Mouse (Mus musculus): ENCODE measurements around the gene Secisbp2. TPM values are rescaled to one million over a fixed set of nuclear protein-coding genes. Genes with fewer than 3 reads are reported as not detected.
A peak's percentile ranks its signal among the peaks of the same experiment; 100 is the strongest.

Secisbp2 gene
- total RNA-seq, 2 experiments from 2014 or later = 22.3 to 23.0 TPM

GRCm38 (mm10) chr13:51685290-51685966 lies 33.9 kb downstream of the Secisbp2 start:
- no peak for DNase-seq

- no peak for DNase-seq
Measured at GRCm38 (mm10) chr13:51686966-51687365, 35.5 kb downstream of the Secisbp2 start.

GRCm38 (mm10) chr13:51688688-51689087 lies 37.2 kb downstream of the Secisbp2 start:
- no peak for DNase-seq

GRCm38 (mm10) chr13:51696481-51696880 lies 45.0 kb downstream of the Secisbp2 start:
- no peak for DNase-seq

- peak; percentile 17 for DNase-seq
Measured at GRCm38 (mm10) chr13:51697455-51697854, 46.0 kb downstream of the Secisbp2 start.

DNA sequence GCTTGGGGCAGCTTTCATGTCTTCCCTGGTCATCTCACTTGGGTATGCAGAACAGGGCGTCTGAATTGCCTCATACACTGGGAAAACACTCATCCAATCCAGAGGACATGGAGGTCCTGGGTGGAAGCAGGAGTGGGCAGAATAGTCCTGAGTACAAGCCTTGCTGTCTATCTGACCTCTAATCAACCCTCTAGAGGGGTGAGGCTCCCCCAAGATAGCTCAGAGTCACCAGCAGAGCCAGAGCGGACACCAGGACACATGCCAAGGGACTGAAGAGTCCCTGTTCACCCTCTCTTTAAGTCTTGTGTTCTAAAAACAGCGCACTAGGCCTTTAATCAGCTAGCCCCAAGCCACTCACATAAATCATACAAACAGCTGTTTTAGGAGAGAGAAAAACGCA lies 46.4 kb downstream of the Secisbp2 start:
- DNase-seq = no peak

GRCm38 (mm10) chr13:51698318-51698717 lies 46.8 kb downstream of the Secisbp2 start:
- DNase-seq = no peak

- no peak for DNase-seq
Measured at GRCm38 (mm10) chr13:51703893-51704292, 52.4 kb downstream of the Secisbp2 start.

- DNase-seq = no peak
Measured at GRCm38 (mm10) chr13:51705882-51706854, 54.7 kb downstream of the Secisbp2 start.

- DNase-seq = no peak
Measured at GRCm38 (mm10) chr13:51710738-51711137, 59.2 kb downstream of the Secisbp2 start.

DNA sequence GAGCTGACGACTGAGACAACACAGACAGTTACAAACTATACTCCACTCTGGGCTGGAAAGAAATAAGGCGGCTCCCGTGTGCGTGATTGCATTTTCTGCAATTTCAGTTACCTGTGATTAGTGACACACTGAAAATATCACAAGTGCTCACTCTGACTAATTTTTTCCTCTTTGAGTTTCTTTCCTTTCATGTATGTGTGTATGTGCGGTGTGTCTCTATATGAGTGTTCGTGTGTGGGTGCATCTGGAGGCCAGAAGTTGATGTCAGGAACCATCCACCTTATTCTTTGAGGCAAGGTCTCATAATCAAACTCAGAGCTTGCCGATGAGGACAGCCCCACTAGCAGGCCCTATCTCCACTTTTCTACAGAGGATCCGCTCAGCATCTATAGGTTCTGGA lies 60.5 kb downstream of the Secisbp2 start:
- no peak for DNase-seq

DNA sequence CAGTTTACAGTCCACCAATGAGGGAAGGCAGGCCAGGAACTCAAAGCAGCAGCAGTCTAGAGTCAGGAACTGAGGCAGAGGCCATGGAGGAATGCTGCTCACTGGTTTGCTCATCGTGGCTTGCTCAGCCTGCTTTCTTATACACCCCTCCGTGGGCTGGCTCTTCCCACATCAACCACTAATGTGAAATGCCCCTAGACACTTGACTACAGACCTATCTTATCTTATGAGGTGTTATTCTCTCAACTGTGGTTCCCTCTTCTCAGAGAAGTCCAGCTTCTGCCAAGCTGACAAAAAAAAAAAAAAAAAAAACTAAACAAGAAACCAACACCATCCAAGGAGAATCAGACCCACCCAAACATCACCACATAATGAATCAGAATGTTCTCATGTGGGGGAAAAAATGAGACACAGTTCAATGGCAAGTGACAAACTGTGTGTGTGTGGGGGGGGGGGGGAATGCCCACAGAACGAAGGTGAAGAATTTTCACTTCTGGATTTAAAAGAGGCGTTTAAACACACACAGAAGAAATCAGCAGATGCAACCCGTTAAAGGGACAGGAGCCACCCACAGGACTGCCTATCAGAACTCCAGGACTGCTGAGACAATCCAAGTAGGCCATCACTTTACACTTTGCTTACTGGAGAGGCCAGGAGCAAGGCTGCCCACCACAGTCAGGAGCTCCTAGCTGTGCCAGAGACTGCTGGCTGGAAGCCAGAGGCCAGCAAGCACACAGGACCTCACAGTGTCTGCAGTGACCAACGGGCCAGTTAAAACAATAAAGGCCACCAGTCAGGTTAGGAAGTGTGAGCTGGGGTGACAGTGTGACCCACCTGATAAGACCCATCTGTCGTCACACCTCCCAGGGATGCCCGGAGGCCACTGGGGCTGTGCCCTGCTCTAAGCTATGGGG lies 65.1 kb downstream of the Secisbp2 start:
- DNase-seq = peak; percentile 70

DNA sequence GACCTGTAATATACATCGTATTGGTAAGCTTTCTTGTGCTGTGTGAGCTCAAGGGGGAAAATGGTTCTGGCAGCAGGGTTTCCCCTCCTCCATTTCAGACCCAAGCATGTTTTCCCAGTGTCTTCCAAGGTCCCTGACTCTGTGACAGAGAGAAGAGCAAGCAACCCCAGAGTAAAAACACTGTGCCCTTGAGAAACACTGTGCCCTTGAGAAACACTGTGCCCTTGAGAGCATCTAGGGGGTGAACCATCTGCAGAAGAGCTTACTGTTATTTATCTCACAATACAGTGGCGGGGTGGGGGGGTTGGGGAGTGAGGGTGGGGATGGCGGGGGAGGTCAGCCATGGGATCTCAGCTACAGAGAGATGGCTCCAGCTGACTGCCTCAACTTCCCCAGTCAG lies 67.8 kb downstream of the Secisbp2 start:
- DNase-seq = no peak

GRCm38 (mm10) chr13:51720556-51720955 lies 69.1 kb downstream of the Secisbp2 start:
- no peak for DNase-seq

DNA sequence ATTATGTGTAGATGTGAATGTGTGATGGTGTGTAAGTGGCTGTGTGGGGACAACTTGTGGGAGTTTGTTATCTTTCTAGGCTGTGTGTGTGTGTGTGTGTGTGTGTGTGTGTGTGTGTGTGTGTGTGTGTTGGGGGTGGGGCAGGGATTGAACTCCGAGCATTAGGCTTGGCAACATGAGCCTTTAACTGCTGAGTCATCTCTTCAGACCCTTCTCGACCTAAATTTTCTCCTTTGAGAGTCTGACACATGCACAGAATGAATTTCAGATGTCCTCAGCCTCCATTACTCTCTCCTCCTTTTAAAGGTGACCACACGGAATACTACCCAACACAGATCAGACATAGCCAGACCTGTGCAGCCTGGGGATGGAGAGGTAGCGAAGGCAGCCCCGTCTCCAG lies 71.6 kb downstream of the Secisbp2 start:
- DNase-seq = no peak

DNA sequence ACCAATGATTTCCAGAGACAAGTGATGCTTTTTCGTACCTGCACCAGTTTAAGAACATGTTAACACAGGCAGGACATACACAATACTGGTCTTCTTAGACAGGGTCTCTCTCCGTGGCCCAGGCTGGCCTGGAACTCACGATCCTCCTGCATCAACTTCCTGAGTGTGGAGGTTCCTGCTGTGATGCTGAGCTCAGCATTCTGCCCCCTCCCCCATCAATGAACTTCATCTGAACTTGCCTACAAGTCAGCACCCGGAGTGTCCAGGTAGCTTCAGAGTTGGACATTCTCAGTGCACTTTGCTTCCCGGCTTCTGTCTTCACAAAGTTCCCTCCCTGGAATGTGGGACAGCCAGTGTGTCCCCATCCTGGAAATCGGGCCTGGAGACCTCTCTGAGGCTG lies 73.1 kb downstream of the Secisbp2 start:
- no peak for DNase-seq

DNA sequence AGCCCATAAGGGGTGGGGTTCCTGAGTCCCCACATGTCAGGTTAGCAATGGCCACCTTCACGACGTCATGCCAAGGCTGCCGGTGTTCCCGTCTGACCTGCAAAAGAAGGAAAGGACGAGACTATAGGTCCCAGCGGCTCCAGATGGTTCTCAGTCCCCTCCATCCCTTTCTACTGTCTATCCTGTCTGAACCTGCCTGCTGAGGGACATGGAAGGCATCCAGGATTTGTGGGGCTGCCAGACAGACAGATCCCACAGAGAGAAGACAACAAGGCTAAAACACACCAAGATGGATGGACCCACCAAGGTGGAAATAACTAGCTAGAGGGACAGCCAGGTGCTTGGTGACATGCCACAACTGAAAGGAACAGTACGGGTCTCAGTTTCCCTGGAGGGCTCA lies 73.9 kb downstream of the Secisbp2 start:
- no peak for DNase-seq

- DNase-seq = no peak
Measured at GRCm38 (mm10) chr13:51725926-51726574, 74.6 kb downstream of the Secisbp2 start.

DNA sequence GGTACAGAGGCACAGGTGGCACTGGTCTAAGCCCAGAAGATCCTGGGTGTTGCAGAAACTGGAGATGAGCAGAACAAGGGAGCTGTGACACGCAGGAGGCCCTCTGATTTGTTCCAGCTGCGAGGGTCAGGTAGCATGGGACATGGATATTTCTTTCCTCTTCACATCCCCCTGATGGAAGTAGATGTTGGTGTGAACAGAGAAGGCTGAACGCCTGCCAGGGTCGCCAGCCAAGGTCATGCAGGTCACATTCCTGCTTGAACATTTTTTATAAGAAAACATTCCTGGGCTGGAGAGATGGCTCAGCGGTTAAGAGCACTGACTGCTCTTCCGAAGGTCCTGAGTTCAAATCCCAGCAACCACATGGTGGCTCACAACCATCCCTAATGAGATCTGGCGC lies 75.9 kb downstream of the Secisbp2 start:
- peak; percentile 38 for DNase-seq

DNA sequence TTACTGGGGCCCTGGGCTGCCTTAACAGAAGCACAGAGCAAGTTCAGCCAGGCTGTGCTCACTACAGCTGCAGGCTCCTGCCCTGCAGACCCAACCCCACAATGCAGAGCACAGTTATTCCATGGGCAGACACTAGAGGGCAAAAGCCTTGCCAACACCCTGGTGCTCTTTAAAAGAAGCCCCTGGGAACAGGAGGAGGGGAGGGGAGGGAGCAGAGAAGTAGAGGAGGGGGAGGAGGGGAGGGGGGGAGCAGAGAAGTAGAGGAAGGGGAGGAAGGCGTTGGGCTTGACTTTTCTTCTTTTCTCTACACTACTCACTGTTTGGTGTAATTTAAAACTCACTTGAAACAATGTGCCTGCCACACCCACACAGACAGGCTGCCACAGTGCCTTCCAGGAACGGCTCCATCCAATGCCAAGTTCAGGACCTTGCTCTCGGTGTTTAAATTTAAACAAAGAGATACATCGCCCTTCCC lies 78.4 kb downstream of the Secisbp2 start:
- DNase-seq = peak; percentile 32

DNA sequence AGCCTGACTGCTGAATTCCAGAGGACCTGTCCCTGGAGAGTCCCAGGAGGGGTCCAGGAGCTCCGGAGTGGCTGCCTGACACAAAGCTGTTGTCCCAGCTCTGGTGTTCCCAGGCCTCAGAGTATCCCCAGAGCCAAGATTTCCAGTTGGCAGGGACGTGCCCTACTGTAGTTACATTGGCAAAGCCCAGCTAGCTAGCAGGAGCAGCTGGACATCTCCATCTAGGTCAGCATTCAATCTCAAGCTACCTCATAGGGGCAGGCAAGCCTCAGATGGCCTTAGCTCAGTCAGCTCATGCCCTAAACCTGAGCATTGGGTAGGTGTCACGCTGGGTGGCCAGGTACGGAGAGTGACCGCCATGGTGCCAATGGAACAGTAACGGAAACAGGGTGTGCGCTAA lies 80.0 kb downstream of the Secisbp2 start:
- no peak for DNase-seq

Measured in heart, postnatal 4 days (tissue).